Mouse (Mus musculus): ENCODE measurements around the gene Sppl3. TPM values are rescaled to one million over a fixed set of nuclear protein-coding genes. Genes with fewer than 3 reads are reported as not detected.

The Sppl3 gene
- total RNA-seq, 4 experiments from 2014 or later, result 26.3 to 31.9 (median 29.0) TPM

DNA sequence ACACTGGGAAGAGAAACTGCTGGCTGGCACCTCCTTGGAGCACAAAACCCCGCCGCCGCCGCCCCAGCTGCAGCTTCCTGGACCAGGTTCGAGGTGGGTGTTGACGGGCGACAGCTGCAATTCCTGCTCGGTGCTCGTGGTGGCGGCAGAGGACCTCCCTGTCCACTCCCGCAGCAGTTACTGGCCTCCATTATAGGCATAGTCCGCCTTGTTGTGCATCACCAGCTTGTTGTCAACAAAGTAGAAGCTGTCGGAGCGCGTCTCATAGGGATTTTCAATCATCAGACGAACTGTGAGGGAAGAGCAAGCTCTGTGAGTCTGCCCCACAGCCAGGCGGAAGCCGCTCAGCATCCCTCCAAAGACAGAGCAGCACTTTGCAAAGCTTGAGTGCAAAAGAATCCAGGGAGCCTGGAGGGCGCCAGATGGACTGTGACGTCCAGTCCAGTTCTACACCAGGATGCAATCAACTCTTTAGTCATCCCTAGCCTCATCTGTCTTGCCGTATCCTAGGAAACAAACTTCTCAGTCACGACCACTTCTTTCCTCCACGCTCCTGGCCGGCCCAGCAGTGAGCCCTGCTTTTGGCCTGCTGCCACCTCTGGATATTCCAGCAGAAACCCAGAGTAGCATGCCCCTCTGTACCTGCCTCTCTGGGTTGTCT lies 114.4 kb downstream of the Sppl3 start:
- DNase-seq (ENCODE audit: low spot score), result peak; percentile 84

DNA sequence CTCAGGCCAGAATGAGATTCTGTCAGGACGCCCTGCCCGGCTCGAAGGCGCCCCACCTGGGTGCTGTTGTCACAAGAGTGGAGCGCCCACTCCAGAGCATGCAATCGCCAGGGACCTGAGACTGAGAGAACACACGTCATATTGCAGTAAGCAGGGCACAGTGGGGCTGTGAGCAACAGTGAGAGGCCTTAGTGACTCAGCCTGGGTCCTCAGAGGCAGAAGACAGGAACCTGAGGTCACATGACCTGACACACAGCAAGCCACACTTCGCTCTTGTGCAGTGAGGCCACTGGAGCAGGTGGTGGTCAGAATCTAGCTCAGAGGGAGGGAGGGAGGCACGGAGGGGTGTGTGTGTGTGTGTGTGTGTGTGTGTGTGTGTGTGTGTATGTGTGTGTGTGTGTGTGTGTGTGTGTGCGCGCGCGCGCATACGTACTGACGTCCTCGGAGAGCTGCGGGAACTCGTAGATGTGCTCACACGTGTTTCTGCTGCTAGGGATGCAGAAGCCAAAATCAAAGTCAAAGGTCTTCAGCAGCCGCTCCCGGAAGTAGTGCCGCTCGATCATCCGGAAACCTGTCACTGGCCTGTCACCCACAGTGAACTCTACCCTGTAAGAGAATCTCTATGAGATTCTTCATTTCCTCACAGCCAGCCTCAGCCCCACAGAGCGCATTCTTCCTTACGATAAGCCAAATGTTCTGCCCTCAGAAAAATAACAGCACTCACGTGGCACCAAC lies 115.8 kb downstream of the Sppl3 start:
- DNase-seq (ENCODE audit: low spot score), result no peak

DNA sequence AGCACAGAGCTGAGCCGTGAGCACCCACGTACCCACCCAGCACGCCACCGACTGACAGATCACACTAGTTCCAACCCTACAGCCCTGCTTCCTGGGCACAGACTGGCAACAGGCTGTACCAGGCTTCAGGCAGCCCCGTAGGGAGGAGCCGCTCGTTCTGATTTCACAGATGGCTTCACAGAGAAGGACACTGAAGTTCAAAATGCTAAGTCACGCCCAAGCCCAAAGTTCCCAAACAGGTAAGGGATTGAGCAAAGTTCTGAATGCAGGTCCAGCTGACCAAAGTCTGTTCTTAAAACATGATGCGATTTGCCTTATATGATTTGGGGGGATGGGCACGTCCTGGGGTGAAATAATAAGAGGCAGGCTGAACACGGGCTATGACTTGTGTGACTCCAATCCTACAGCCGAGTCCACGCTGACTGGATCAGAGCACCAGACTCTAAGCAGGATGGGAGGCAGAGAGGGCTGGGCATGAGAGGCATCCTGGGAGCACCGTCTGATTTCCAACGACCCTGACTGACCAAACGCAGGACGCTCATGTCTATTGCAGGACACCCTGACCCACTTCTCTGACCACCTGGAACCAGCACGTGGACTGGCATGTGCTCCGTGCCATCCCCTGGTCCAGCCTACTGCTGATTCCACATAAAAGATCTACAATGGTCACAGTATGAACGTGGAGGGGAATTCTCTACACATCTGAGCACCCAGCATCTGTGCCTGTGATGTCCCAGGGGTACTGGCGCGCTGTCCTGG lies 116.7 kb downstream of the Sppl3 start:
- DNase-seq (ENCODE audit: low spot score), result no peak

DNA sequence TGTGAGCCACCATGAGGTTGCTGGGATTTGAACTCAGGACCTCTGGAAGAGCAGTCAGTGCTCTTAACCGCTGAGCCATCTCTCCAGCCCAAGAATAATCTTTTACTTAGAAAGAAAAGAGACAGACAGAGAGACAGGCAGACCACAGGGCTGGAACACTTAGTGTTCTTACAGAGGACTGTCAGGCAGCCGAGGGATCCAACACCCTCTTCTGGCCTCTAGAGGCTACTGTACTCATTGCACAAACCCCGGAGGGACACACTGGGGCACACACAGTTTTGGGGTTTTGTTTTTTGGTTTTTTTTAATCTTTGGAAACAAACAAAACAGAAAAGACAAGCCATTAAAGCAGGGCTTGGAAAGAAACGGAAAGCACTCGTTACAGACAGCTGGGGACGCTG lies 118.4 kb downstream of the Sppl3 start:
- no peak for DNase-seq (ENCODE audit: low spot score)

DNA sequence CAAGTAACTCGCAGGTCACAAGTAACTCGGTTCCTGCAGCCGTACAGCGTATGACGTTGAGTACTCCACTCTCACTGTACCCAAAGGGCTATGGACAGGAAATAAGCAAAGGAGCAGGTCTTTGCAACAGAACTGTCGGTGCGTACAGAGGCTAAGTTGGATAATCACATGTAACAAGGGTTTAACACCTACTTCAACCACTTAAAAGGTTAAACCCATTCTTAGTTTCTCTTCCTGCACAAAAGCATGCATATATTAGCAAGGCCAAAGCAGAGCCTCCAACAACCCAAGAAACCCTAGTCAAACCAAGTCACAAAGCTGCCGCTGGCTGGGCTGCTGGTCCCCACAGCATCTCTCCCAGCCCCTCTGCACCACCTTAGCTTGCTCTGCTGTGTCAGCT lies 121.5 kb downstream of the Sppl3 start:
- no peak for DNase-seq (ENCODE audit: low spot score)

DNA sequence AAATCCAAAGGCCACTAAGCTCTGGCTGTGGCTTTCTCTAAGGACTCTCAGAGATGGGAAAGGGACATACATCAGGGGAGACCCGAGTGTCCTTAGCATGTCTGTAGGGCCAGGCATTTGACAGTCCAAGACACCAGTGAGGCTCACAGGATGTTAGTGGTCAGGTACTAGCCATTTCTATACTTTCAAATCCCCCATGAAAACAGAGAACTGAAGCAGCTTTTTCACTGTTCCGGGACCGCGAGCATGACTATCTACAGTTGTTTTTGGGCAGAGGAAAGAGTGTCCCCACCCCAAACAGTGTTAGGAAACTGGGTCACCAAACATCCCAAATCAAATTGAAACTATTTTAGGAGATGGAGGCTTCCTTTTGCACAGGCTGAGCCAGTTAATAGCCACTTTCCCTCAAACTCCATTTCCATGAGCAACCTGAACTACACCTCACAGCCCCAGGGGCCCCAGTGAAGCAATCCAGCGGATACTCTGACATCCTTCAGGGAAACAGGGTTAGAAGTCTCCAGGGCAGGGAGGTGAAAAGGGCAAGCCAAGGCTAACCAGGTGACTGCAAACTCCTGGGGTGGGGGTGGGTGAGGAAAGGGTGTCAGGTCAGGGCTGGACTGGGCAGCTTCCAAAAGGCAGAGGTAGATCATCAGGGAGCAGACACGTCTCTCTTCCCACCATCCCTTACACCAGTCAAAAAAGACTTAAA lies 122.6 kb downstream of the Sppl3 start:
- DNase-seq (ENCODE audit: low spot score), result no peak

DNA sequence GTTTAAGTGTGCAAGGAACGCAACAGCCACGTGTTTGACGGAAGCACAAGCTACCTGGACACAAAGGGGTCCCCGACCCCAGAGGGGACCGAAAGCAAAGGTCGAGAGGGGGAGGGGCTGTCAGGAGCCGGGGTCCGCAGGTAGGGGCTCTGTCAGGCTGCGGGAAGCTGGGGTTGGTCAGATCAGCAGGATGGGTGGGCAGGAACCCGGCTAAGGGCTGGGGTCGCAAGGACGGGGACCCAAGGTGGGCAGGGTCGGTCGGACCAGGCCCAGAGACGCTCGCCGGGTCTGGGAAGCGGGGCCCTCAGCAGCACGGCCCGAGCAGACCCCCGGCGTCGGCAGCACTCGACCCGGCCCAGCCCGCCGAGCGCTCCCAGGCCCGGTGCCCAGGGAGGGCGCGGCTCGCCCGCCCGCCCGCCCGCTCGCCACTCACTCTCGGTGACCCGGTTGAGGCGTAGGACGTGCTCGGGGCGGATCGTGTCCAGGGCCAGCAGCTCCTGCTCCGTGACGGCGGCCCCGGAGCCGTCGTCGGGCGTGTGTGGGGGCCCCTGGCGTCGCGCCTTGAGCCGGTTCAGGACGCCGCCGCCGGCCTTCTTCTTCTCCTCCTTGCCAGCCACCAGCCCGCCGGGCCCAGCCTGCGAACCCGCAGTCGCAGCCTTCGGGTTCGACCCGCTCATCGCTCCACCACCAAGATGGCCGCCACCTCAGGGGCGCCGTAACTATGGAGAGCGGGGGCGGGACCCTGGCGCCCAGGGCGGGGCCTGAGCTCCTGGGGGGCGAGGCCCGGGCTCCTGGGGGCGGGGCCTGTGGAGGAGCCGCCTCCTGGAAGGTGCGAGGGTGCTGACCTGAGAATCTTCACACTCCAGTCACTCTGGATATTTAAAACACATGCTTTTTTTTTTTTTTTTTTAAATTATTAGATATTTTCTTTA lies 123.6 kb downstream of the Sppl3 start, which contains the start of gene Unc119b:
Gene Unc119b, minus strand, starts transcription at position 742 of the 932 bp plus-strand sequence.
- DNase-seq (ENCODE audit: low spot score), result peak; percentile 84

DNA sequence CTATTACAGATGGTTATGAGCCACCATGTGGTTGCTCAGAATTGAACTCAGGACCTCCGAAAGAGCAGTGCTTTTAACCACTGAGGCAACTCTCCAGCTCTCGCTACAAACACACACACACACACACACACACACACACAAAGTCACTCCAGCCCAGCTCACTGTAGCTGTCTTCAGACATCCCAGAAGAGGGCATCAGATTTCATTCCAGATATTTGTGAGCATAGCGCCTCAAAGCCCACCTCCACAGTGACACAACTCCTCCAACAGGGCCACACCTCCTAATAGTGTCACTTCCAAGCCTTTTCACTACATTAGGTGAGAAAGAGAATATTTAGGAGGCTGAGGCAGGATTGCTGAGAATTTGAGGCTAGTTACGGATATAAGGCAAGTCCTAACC lies 128.2 kb downstream of the Sppl3 start:
- no peak for DNase-seq (ENCODE audit: low spot score)

DNA sequence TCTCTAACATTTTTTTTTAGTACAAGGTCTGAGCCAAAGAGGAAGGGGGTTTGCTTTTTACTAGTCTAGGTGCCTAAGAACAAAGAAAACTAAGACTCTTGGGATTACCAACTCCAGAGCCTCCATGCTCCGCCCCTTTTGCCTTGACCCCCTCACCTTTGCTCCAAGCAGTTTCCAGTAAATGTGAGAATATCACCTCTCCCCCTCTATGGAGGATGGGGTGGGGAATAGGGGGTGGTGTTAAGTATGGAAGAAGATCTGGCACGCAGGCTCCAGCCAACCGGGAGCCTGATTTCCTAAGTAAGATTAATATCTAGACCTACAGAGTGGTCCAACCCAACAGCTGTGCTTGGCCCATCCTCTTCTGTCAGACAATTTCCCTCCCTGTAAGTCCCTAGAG lies 129.8 kb downstream of the Sppl3 start:
- no peak for DNase-seq (ENCODE audit: low spot score)

DNA sequence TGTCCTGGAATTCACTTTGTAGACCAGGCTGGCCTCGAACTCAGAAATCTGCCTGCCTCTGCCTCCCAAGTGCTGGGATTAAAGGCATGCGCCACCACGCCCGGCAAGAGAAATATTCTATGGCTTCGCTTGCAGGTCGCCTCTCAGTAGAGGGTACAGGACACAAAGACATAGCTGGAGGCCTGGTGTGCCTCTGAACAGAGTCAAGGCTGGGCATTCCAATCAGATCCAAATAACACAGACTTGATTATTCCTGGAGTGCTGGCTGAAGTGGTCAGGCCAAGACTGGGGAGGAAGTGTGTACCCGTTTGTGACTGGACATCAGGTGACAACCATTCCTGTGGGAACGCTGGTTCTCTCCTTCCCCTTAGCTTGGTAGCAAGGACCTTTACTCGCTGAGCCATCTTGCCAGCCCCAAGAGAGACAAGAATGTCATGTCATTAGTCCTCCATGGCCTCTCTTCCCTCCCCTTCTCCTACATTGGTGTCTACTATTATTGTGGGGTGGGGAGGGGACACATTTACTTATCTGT lies 131.3 kb downstream of the Sppl3 start:
- DNase-seq (ENCODE audit: low spot score), result no peak

DNA sequence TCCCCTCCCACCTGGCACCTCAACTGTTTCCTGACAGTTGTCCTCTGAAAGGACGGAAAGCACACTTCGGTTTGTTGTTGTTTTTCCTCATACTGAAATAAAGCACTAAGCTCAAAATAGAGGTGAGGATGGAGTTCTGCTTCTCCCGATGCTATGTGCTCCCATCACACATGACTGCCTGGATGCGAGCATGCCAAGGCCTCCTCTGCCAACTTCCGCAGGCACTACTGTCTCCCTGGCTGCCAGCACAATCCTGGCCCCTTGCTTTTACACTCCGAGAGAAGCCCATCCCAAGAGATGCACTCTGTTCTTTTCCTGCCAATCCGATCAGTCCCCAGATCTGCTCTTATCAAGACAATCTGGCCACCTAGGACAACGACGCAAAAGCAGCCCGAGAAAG lies 132.6 kb downstream of the Sppl3 start:
- no peak for DNase-seq (ENCODE audit: low spot score)

DNA sequence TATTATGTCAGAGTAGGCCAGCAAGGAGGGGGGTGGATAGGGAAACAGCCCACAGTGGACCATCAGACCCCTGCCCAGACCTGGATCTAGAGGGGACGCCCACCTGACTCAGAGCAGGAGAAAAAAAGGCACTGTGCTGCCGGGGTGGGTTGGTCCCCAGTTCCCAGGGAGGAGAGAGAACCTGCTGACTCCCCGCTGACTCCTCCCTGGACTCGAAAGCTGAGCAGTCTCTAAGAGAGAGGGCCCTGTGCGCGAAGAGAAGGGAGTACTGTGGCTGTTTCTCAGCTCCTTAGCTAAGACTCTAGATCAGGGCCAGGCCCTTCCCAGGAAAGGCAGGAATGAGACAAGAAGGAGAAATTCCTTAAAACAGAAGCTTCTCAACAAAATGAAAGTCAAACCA lies 133.5 kb downstream of the Sppl3 start:
- no peak for DNase-seq (ENCODE audit: low spot score)

DNA sequence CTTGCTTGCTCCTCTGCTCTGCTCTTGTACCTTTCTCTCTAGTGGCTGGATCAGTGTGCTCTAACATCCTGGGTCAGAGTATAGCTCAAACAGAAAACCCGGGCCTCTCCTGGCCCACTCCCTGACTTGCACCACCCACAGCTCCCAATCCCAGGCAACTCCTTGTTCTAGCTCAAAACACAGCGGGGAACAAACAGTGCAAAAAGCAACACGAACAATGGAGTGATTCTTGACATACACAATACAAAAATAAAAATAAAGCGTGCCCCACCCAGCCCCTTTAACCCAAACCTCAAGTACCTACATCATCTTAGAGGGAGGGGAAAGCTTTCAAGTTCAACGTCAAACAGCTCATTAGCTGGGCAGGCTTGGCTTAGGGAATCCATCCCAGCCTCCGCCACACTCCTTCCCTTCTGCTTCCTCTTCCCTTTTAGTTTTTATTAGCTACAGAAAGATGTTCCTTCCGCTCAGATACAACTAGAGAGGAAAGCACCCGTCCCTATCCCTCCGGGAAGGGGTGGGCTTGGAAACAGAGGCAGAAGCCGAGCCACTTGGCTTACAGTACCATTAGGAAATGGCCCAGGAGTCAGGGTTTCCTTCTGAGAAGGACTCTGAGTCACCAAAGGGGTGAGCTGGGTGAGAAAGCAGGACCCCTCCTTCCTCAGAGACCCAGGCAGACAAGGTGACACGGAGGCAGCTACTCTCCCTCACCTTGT lies 134.5 kb downstream of the Sppl3 start:
- DNase-seq (ENCODE audit: low spot score), result no peak

DNA sequence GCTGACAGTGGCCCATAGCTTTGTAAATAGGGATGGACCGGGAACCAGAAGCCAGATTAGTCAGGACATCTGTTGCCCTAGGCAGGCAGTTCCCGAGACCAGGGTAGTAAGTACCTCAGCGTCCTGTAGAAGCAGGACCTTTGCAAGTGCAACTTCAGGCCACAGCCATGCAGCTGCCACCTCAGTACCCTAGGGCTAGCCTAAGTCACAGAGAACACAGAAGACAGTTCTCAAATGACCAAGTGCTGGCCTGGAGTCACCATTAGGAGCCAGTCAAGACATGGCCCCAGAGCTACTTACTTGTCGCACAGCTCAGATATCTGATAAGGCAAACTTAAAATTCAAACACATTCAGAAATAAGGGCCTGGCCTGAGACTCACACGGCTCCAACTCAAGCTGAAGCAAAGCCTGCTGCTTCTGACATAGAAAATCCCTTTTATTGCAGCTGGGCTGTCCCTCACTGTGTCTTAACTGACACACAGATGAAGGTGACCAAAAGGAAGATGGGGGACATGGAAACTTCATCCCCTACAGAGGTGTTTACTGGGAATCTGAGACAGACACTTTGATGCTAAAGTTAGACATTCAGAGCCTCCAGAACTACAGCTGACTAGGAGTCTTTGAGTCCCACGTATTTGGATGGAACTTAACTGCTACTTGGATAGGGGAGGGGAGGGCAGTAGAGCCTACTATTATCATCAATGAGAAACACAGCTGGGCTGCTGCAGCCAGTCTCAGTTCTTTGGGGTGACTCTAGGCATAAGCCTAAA lies 135.2 kb downstream of the Sppl3 start:
- DNase-seq (ENCODE audit: low spot score), result no peak

DNA sequence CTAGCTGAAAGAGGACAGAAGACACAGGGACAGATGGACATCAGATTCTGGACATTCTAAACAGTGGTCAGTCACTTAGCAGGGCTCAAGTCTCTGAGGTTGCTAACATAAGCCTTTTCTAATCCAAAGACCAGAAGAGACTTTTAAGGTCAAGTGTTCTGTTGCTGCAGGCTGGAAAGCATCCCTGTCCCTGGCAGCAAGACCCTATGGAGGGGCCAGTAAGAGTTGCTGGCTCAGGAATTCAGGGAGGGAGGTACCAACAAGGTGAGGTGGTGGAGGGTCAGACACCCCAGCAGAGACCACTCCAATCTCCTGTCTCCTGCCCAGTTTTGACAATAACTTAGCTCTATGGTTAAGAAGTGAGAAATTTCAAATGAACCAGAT lies 135.8 kb downstream of the Sppl3 start:
- no peak for DNase-seq (ENCODE audit: low spot score)

DNA sequence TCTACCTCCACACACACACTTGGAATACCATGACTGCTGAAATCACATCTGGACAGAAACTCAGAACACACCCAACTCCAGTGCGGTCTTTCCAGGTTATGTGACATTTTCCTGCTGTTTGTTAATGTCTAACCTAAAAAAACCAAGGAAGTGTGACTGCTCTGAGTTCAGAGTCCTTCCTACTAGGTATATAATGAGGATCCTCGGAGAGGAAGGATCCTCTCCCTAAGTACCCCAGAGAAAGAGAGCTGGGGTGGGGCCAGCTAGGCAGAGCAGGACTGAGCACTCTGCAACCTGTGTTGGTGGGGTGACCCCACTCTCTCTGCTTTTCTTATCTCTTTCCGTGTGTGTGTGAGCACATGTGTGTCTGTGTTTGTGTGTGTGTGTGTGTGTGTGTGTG lies 136.5 kb downstream of the Sppl3 start:
- DNase-seq (ENCODE audit: low spot score), result no peak

DNA sequence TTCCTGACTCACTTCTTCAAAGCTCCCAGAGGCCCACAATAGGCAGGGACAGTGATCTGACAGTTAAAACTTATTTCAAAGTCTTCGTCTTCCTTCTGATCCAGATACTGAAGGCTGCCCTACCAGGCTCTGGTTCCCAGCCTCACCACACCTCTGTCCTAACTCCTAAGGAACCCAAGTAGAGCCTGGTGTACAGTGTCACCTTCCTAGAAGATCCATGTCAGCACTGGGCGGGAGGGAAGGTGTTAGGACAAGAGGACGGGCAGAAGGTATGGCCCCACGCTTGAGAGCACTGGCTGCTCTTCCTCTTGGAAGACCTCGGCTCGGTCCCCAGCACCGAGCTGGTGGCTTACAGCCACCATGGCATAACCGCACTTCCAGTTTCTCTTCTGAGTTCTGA lies 137.4 kb downstream of the Sppl3 start:
- DNase-seq (ENCODE audit: low spot score), result no peak
